Mouse (Mus musculus): ENCODE measurements around the gene Nipa2.
"Not testable (repeated sequence)": the region's sequence is repeated elsewhere in the genome, so short reads cannot be mapped to it uniquely, and the experiment has no call there.

GRCm38 (mm10) chr7:55918365-55918764 is 43.9 kb downstream of the Nipa2 start:
- not testable (repeated sequence) for TF ChIP-seq POLR2A (IDR thresholded peaks at IDR 0.05; ENCODE audit: insufficient read depth, low read length); CTCF (IDR thresholded peaks at IDR 0.05; ENCODE audit: low read depth, low read length)
